Mouse (Mus musculus): ENCODE data around the gene Olfr1037. TPM values are rescaled to one million over a fixed set of nuclear protein-coding genes. Genes with fewer than 3 reads are reported as not detected.
"Not testable (repeated sequence)": the region's sequence is repeated elsewhere in the genome, so short reads cannot be mapped to it uniquely, and the experiment has no call there.

Olfr1037 gene
- not detected in 2 replicates for polyA plus RNA-seq (2016; fragmentation: Nextera tagmentation; extraction: Ambion mirVana)

- WGBS (ENCODE audit: insufficient replicate concordance): 64% methylated on average over 2 of the region's 2 CpGs
- ATAC-seq: no peak
- H3K4me1 ChIP-seq: no peaks in the 10 kb centered on the region
- no peaks in the 10 kb centered on the region for H3K9me3 ChIP-seq (replicated peaks)
- H3K9ac ChIP-seq: no peak within 1 kb of the TSS
- H3K4me3 ChIP-seq: no peak within 1 kb of the TSS
- no peak within 1 kb of the TSS for H3K27ac ChIP-seq
- H3K4me2 ChIP-seq: no peak within 1 kb of the TSS
- no peaks in the 10 kb centered on the region for H3K27me3 ChIP-seq (replicated peaks)
- no peaks in the 10 kb centered on the region for H3K36me3 ChIP-seq
Observed at GRCm38 (mm10) chr2:86087285-86087684, at the start of gene Olfr1037. Gene Olfr1037 (minus strand): TSS chr2:86087385.

- no peaks in the 10 kb centered on the region for H3K4me1 ChIP-seq
- H3K9me3 ChIP-seq (replicated peaks): no peaks in the 10 kb centered on the region
- WGBS (ENCODE audit: insufficient replicate concordance): 84% methylated on average over 1 of the region's 1 CpGs
- H3K9ac ChIP-seq: no peak within 1 kb of the TSS
- H3K36me3 ChIP-seq: no peaks in the 10 kb centered on the region
- no peak within 1 kb of the TSS for H3K4me3 ChIP-seq
- ATAC-seq: no peak
- no peak within 1 kb of the TSS for H3K4me2 ChIP-seq
- H3K27ac ChIP-seq: no peak within 1 kb of the TSS
- no peaks in the 10 kb centered on the region for H3K27me3 ChIP-seq (replicated peaks)
Observed at GRCm38 (mm10) chr2:86135828-86136227, 48.6 kb upstream of the Olfr1037 start, which contains the start of gene Olfr1039. Gene Olfr1039 (minus strand): TSS chr2:86135928.

GRCm38 (mm10) chr2:86080478-86080877 is 6.7 kb downstream of the Olfr1037 start:
- not testable (repeated sequence) for H3K36me3 ChIP-seq; ATAC-seq; H3K4me3 ChIP-seq; H3K9me3 ChIP-seq (replicated peaks); H3K4me1 ChIP-seq; H3K4me2 ChIP-seq; H3K27ac ChIP-seq; H3K27me3 ChIP-seq (replicated peaks); H3K9ac ChIP-seq
- WGBS (ENCODE audit: insufficient replicate concordance): 71% methylated on average over 1 of the region's 1 CpGs

- H3K4me3 ChIP-seq; H3K4me1 ChIP-seq; H3K4me2 ChIP-seq; H3K36me3 ChIP-seq; H3K9me3 ChIP-seq (replicated peaks); ATAC-seq; H3K27me3 ChIP-seq (replicated peaks); H3K9ac ChIP-seq; H3K27ac ChIP-seq: not testable (repeated sequence)
Observed at GRCm38 (mm10) chr2:86073692-86074091, 13.5 kb downstream of the Olfr1037 start, which contains the start of gene Olfr1036. Gene Olfr1036 (plus strand): TSS chr2:86073992.

- H3K9ac ChIP-seq: no peak overlapping the region
- H3K4me2 ChIP-seq: no peak overlapping the region
- no peaks in the 10 kb centered on the region for H3K4me1 ChIP-seq
- 80% methylated on average over 8 of the region's 8 CpGs for WGBS (ENCODE audit: insufficient replicate concordance)
- H3K4me3 ChIP-seq: no peak overlapping the region
- no peak overlapping the region for H3K27ac ChIP-seq
- H3K36me3 ChIP-seq: no peaks in the 10 kb centered on the region
- H3K9me3 ChIP-seq (replicated peaks): no peaks in the 10 kb centered on the region
- H3K27me3 ChIP-seq (replicated peaks): no peaks in the 10 kb centered on the region
- no peak for ATAC-seq
Observed at GRCm38 (mm10) chr2:86070189-86070588, 17.0 kb downstream of the Olfr1037 start.

- H3K4me2 ChIP-seq; H3K27ac ChIP-seq; H3K36me3 ChIP-seq; H3K4me3 ChIP-seq; H3K4me1 ChIP-seq; H3K27me3 ChIP-seq (replicated peaks); ATAC-seq; H3K9me3 ChIP-seq (replicated peaks); H3K9ac ChIP-seq: not testable (repeated sequence)
- WGBS (ENCODE audit: insufficient replicate concordance): 87% methylated on average over 2 of the region's 2 CpGs
Observed at GRCm38 (mm10) chr2:86063766-86064165, 23.4 kb downstream of the Olfr1037 start.

GRCm38 (mm10) chr2:86050777-86051176 is 36.4 kb downstream of the Olfr1037 start:
- H3K9ac ChIP-seq; H3K4me3 ChIP-seq; H3K9me3 ChIP-seq (replicated peaks); H3K27me3 ChIP-seq (replicated peaks); H3K27ac ChIP-seq; H3K36me3 ChIP-seq; H3K4me2 ChIP-seq; ATAC-seq; H3K4me1 ChIP-seq: not testable (repeated sequence)

GRCm38 (mm10) chr2:86045561-86045960 is 41.6 kb downstream of the Olfr1037 start, which contains the start of gene Olfr1034:
Gene Olfr1034 (plus strand): TSS chr2:86045861.
- H3K4me2 ChIP-seq: no peak within 1 kb of the TSS
- no peaks in the 10 kb centered on the region for H3K4me1 ChIP-seq
- no peaks in the 10 kb centered on the region for H3K9me3 ChIP-seq (replicated peaks)
- H3K27me3 ChIP-seq (replicated peaks): no peaks in the 10 kb centered on the region
- no peak within 1 kb of the TSS for H3K4me3 ChIP-seq
- ATAC-seq: no peak
- no peaks in the 10 kb centered on the region for H3K36me3 ChIP-seq
- H3K27ac ChIP-seq: no peak within 1 kb of the TSS
- H3K9ac ChIP-seq: no peak within 1 kb of the TSS

Other genes starting within 250 kb of the Olfr1037 start
- not detected in 2 replicates for gene Olfr1019, start 241.9 kb downstream of the Olfr1037 start, polyA plus RNA-seq (2016; fragmentation: Nextera tagmentation; extraction: Ambion mirVana)
- not detected in 2 replicates for gene Olfr1020, start 240.4 kb downstream of the Olfr1037 start, polyA plus RNA-seq (2016; fragmentation: Nextera tagmentation; extraction: Ambion mirVana)
- not detected in 2 replicates for gene Olfr1022, start 218.8 kb downstream of the Olfr1037 start, polyA plus RNA-seq (2016; fragmentation: Nextera tagmentation; extraction: Ambion mirVana)
- not detected in 2 replicates for gene Olfr1023, start 201.7 kb downstream of the Olfr1037 start, polyA plus RNA-seq (2016; fragmentation: Nextera tagmentation; extraction: Ambion mirVana)
- gene Olfr1024, start 182.3 kb downstream of the Olfr1037 start, polyA plus RNA-seq (2016; fragmentation: Nextera tagmentation; extraction: Ambion mirVana): not detected in 2 replicates
- gene Olfr1025-ps1, start 172.2 kb downstream of the Olfr1037 start, polyA plus RNA-seq (2016; fragmentation: Nextera tagmentation; extraction: Ambion mirVana): not detected in 2 replicates
- not detected in 2 replicates for gene Olfr1026, start 165.8 kb downstream of the Olfr1037 start, polyA plus RNA-seq (2016; fragmentation: Nextera tagmentation; extraction: Ambion mirVana)
- not detected in 2 replicates for gene Olfr1028, start 136.9 kb downstream of the Olfr1037 start, polyA plus RNA-seq (2016; fragmentation: Nextera tagmentation; extraction: Ambion mirVana)
- not detected in 2 replicates for gene Olfr1029, start 113.5 kb downstream of the Olfr1037 start, polyA plus RNA-seq (2016; fragmentation: Nextera tagmentation; extraction: Ambion mirVana)
- gene Olfr1030, start 108.1 kb downstream of the Olfr1037 start, polyA plus RNA-seq (2016; fragmentation: Nextera tagmentation; extraction: Ambion mirVana): not detected in 2 replicates
- gene Olfr1031, start 97.1 kb downstream of the Olfr1037 start, polyA plus RNA-seq (2016; fragmentation: Nextera tagmentation; extraction: Ambion mirVana): not detected in 2 replicates
- gene Olfr1032, start 81.8 kb downstream of the Olfr1037 start, polyA plus RNA-seq (2016; fragmentation: Nextera tagmentation; extraction: Ambion mirVana): not detected in 2 replicates
- gene Olfr1033, start 66.8 kb downstream of the Olfr1037 start, polyA plus RNA-seq (2016; fragmentation: Nextera tagmentation; extraction: Ambion mirVana): 0.07 and 0.51 TPM in 2 replicates
- not detected in 2 replicates for gene Olfr1034, start 41.5 kb downstream of the Olfr1037 start, polyA plus RNA-seq (2016; fragmentation: Nextera tagmentation; extraction: Ambion mirVana)
- gene Olfr1036, start 13.4 kb downstream of the Olfr1037 start, polyA plus RNA-seq (2016; fragmentation: Nextera tagmentation; extraction: Ambion mirVana): not detected in 2 replicates
- not detected in 2 replicates for gene Olfr1039, start 48.5 kb upstream of the Olfr1037 start, polyA plus RNA-seq (2016; fragmentation: Nextera tagmentation; extraction: Ambion mirVana)
- gene Olfr1040, start 59.3 kb upstream of the Olfr1037 start, polyA plus RNA-seq (2016; fragmentation: Nextera tagmentation; extraction: Ambion mirVana): not detected in 2 replicates
- not detected in 2 replicates for gene Olfr1042, start 74.5 kb upstream of the Olfr1037 start, polyA plus RNA-seq (2016; fragmentation: Nextera tagmentation; extraction: Ambion mirVana)
- gene Olfr1043, start 80.1 kb upstream of the Olfr1037 start, polyA plus RNA-seq (2016; fragmentation: Nextera tagmentation; extraction: Ambion mirVana): not detected in 2 replicates
- gene Olfr1044, start 90.4 kb upstream of the Olfr1037 start, polyA plus RNA-seq (2016; fragmentation: Nextera tagmentation; extraction: Ambion mirVana): not detected in 2 replicates
- not detected in 2 replicates for gene Olfr52, start 98.3 kb upstream of the Olfr1037 start, polyA plus RNA-seq (2016; fragmentation: Nextera tagmentation; extraction: Ambion mirVana)
- gene Olfr1045, start 115.6 kb upstream of the Olfr1037 start, polyA plus RNA-seq (2016; fragmentation: Nextera tagmentation; extraction: Ambion mirVana): not detected in 2 replicates
- not detected in 2 replicates for gene Olfr1046, start 131.9 kb upstream of the Olfr1037 start, polyA plus RNA-seq (2016; fragmentation: Nextera tagmentation; extraction: Ambion mirVana)
- gene Olfr1047, start 144.0 kb upstream of the Olfr1037 start, polyA plus RNA-seq (2016; fragmentation: Nextera tagmentation; extraction: Ambion mirVana): not detected in 2 replicates
- not detected in 2 replicates for gene Olfr1048, start 152.9 kb upstream of the Olfr1037 start, polyA plus RNA-seq (2016; fragmentation: Nextera tagmentation; extraction: Ambion mirVana)
- not detected in 2 replicates for gene Olfr1049, start 170.9 kb upstream of the Olfr1037 start, polyA plus RNA-seq (2016; fragmentation: Nextera tagmentation; extraction: Ambion mirVana)
- gene Olfr1051, start 191.7 kb upstream of the Olfr1037 start, polyA plus RNA-seq (2016; fragmentation: Nextera tagmentation; extraction: Ambion mirVana): not detected in 2 replicates
- gene Olfr1052, start 205.1 kb upstream of the Olfr1037 start, polyA plus RNA-seq (2016; fragmentation: Nextera tagmentation; extraction: Ambion mirVana): not detected in 2 replicates
- not detected in 2 replicates for gene Olfr1053, start 227.9 kb upstream of the Olfr1037 start, polyA plus RNA-seq (2016; fragmentation: Nextera tagmentation; extraction: Ambion mirVana)
- gene Olfr1054, start 248.0 kb upstream of the Olfr1037 start, polyA plus RNA-seq (2016; fragmentation: Nextera tagmentation; extraction: Ambion mirVana): not detected in 2 replicates